In the genomic region with DNA sequence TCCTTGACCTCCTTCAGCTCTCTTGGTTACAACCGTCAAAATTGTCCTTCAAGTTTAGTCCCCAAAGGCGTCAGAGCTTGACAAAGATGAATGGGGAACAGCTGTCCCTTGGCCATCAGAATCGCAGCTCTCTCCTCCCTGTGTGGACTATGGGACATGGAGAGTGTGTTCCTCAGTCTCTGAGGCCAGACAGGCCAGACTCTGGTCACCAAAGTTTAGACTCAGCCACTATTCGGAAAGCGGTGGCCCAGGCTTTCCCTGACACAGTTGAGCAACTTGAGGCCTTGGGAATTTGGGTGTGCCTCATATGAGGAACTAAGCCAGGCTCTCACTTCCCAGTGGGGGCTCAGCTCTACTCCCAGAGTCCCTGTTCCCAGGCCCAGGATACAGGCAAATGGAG, we compare ENCODE assay signal across 20 mouse cellular contexts.
A peak's percentile ranks its signal among the peaks of the same experiment; 100 is the strongest.
DNase-seq lines count a peak whose midpoint lies in the region; ATAC-seq and TF ChIP-seq lines count a peak whose summit lies in the region.
"Had no signal": no experiment of that assay in that cellular context is flagged by ENCODE, and none has a peak within 500 bp of the region (broad histone marks: within the 10 kb centered on the region; RNA-seq: fewer than 3 reads in every experiment).

No protein-coding gene starts in this region.

- peaks cover 62% of the 10 kb centered on the region for H3K4me1 ChIP-seq in bone marrow macrophage, adult 2 months (ENCODE audit: control insufficient read depth, insufficient read depth, low read length)

- H3K27ac ChIP-seq in bone marrow macrophage, adult 2 months (ENCODE audit: insufficient read depth, low read depth, low read length) = peak overlapping the region; percentile 45
- H3K27ac ChIP-seq: heart, embryonic 13.5 days; hindbrain, embryonic 10.5 days; hindbrain, postnatal 0 days; limb, embryonic 10.5 days; neural tube, embryonic 13.5 days had no signal

- ATAC-seq in megakaryocyte, adult 5-6 weeks (ENCODE audit: poor library complexity, severe bottlenecking) = peak; percentile 64
- ATAC-seq: forebrain, embryonic 16.5 days; hindbrain, postnatal 0 days; intestine, postnatal 0 days; liver, postnatal 0 days had no signal

- DNase-seq in heart, adult 11 months = peak; percentile 97
- no peak for DNase-seq in heart, postnatal 4 days
- DNase-seq in heart, adult 8-10 months (ENCODE audit: low spot score) = peak; percentile 28
- DNase-seq in kidney, postnatal 25 days = no peak
- no peak for DNase-seq in kidney, postnatal 4 days
- DNase-seq: cerebellum, adult 11-12 months; cerebellum, postnatal 14 days; liver, postnatal 0 days; lung, postnatal 4 days; right cerebral cortex, adult 18-20 months; thymus, postnatal 25 days had no signal

- no peak for TF ChIP-seq CTCF in bone marrow macrophage, adult 2 months (IDR thresholded peaks at IDR 0.05; ENCODE audit: low read depth, low read length)

- H3K4me3 ChIP-seq in bone marrow macrophage, adult 2 months (ENCODE audit: insufficient read depth, low read length) = no peak overlapping the region
- H3K4me3 ChIP-seq: heart, embryonic 13.5 days; hindbrain, embryonic 10.5 days; limb, embryonic 10.5 days; neural tube, embryonic 13.5 days had no signal

- TF ChIP-seq POLR2A in bone marrow macrophage, adult 2 months (IDR thresholded peaks at IDR 0.05; ENCODE audit: borderline replicate concordance, low read depth, low read length) = no peak

Comparison
In these comparisons a context has a peak if more than half of its experiments do, and no peak if none do; other contexts are left out.
1. DNase-seq: peak in heart, adult 11 months (single experiment) and heart, adult 8-10 months (single experiment); none in heart, postnatal 4 days (single experiment), kidney, postnatal 25 days (0 of 2) and kidney, postnatal 4 days (0 of 2).